Mouse (Mus musculus) embryonic facial prominence, embryonic 12.5 days (tissue): ENCODE data around the gene Card14. TPM values are rescaled to one million over a fixed set of nuclear protein-coding genes. Genes with fewer than 3 reads are reported as not detected.
A peak's percentile ranks its signal among the peaks of the same experiment; 100 is the strongest.
"Not testable (repeated sequence)": the region's sequence is repeated elsewhere in the genome, so short reads cannot be mapped to it uniquely, and the experiment has no call there.

Experiments used
- ATAC-seq: fragments of 200-750 bp; cut with Nextera tagmentation; 2 replicates; pipeline ENCODE4 v1.8.0; 2017; ENCODE audit not compliant: insufficient number of reproducible peaks, insufficient read depth, low FRiP score, low TSS enrichment
- H3K27ac ChIP-seq: fragments of 300-500 bp; sonication (generic); 2 replicates; pipeline ENCODE4 v1.5.1; 2016; ENCODE audit warnings: mild to moderate bottlenecking
- H3K27me3 ChIP-seq: fragments of 300-500 bp; sonication (generic); 2 replicates; pipeline ENCODE4 v1.6.1; 2016; ENCODE audit warnings: mild to moderate bottlenecking, moderate library complexity
- H3K36me3 ChIP-seq: fragments of 300-500 bp; sonication (generic); 2 replicates; pipeline ENCODE4 v1.6.1; 2016; ENCODE audit warnings: mild to moderate bottlenecking
- H3K4me1 ChIP-seq: fragments of 300-500 bp; sonication (generic); 2 replicates; pipeline ENCODE4 v1.6.1; 2016
- H3K4me2 ChIP-seq: fragments of 300-500 bp; sonication (generic); replicated peaks from 2 replicates; pipeline ENCODE4 v1.6.1; 2016; ENCODE audit warnings: mild to moderate bottlenecking, moderate library complexity
- H3K4me3 ChIP-seq: fragments of 300-500 bp; sonication (generic); 2 replicates; pipeline ENCODE4 v1.5.1; 2016; ENCODE audit warnings: mild to moderate bottlenecking
- H3K9ac ChIP-seq: fragments of 300-500 bp; sonication (generic); 2 replicates; pipeline ENCODE4 v1.6.1; 2016; ENCODE audit warnings: mild to moderate bottlenecking, moderate library complexity
- H3K9me3 ChIP-seq: fragments of 300-500 bp; sonication (generic); 2 replicates; pipeline ENCODE4 v1.6.1; 2016; ENCODE audit warnings: mild to moderate bottlenecking, moderate library complexity
- WGBS: fragments of 180-500 bp; shearing (Covaris S2); methylation state at CpG from one replicate; pipeline ENCODE4 v1.1.7; 2016; 5-methylcytosine and 5-hydroxymethylcytosine counted together
- polyA plus RNA-seq: library from polyadenylated mRNA; unstranded; fragments of >200 nt; fragmentation: Nextera tagmentation; extraction: Ambion mirVana; gene quantifications from 2 replicates; pipeline ENCODE4 v1.2.1, GENCODE M21; 2016

Card14 gene
- polyA plus RNA-seq, 1 experiment from 2014 or later: 0.52 TPM

GRCm38 (mm10) chr11:119281030-119281429 is 26.5 kb upstream of the Card14 start:
- no peak overlapping the region for H3K9ac ChIP-seq
- H3K27me3 ChIP-seq: no peaks in the 10 kb centered on the region
- peaks cover 47% of the 10 kb centered on the region for H3K36me3 ChIP-seq
- no peaks in the 10 kb centered on the region for H3K9me3 ChIP-seq
- no peak for ATAC-seq
- H3K4me2 ChIP-seq: no peak overlapping the region
- no peaks in the 10 kb centered on the region for H3K4me1 ChIP-seq
- no peak overlapping the region for H3K4me3 ChIP-seq
- no peak overlapping the region for H3K27ac ChIP-seq
- 82% methylated on average over 15 of the region's 15 CpGs for WGBS

GRCm38 (mm10) chr11:119285791-119286527 is 21.6 kb upstream of the Card14 start:
- WGBS: 61% methylated on average over 9 of the region's 9 CpGs

GRCm38 (mm10) chr11:119287207-119287992 is 20.2 kb upstream of the Card14 start:
- H3K4me1 ChIP-seq: no peaks in the 10 kb centered on the region
- H3K9ac ChIP-seq: no peak overlapping the region
- no peak for ATAC-seq
- H3K9me3 ChIP-seq: no peaks in the 10 kb centered on the region
- H3K36me3 ChIP-seq: peaks cover 78% of the 10 kb centered on the region
- no peak overlapping the region for H3K4me2 ChIP-seq
- WGBS: 87% methylated on average over 20 of the region's 20 CpGs
- H3K27me3 ChIP-seq: no peaks in the 10 kb centered on the region
- H3K27ac ChIP-seq: no peak overlapping the region
- no peak overlapping the region for H3K4me3 ChIP-seq

More at GRCm38 (mm10) chr11:119285791-119286527, 21.6 kb upstream of the Card14 start:
- Histone ChIP-seq H3K4me1 (no peaks in the 10 kb centered on the region), H3K27ac (no peak overlapping the region), H3K27me3 (no peaks in the 10 kb centered on the region), H3K4me3 (no peak overlapping the region), H3K9me3 (no peaks in the 10 kb centered on the region), H3K4me2 (no peak overlapping the region), H3K9ac (no peak overlapping the region), H3K36me3 (peaks cover 74% of the 10 kb centered on the region)
- peak; percentile 37; the same call in 1 of the 2 replicates for ATAC-seq

- ATAC-seq: not testable (repeated sequence)
These were observed 14.7 kb upstream of the Card14 start for GRCm38 (mm10) chr11:119292861-119293260.

GRCm38 (mm10) chr11:119297996-119298395 is 9.6 kb upstream of the Card14 start:
- Histone ChIP-seq H3K27me3 (no peaks in the 10 kb centered on the region), H3K4me2 (peak overlapping the region; percentile 81), H3K9me3 (no peaks in the 10 kb centered on the region), H3K4me1 (peaks cover 16% of the 10 kb centered on the region), H3K36me3 (peaks cover 54% of the 10 kb centered on the region), H3K27ac (no peak overlapping the region), H3K9ac (no peak overlapping the region), H3K4me3 (0 out of 2 replicates have a peak overlapping the region, but pooled peaks have one; percentile 99)
- no peak for ATAC-seq
- WGBS: 91% methylated on average over 6 of the region's 6 CpGs

More at GRCm38 (mm10) chr11:119292861-119293260, 14.7 kb upstream of the Card14 start:
- H3K4me1 ChIP-seq, H3K4me2 ChIP-seq, H3K9ac ChIP-seq, H3K27ac ChIP-seq, H3K9me3 ChIP-seq, H3K4me3 ChIP-seq, H3K27me3 ChIP-seq: not testable (repeated sequence)
- WGBS: 95% methylated on average over 8 of the region's 8 CpGs
- H3K36me3 ChIP-seq: peaks cover 96% of the 10 kb centered on the region

- 12% methylated on average over 7 of the region's 7 CpGs for WGBS
- Histone ChIP-seq H3K27ac (peak overlapping the region; percentile 93; the same call in 1 of the 2 replicates), H3K27me3 (no peaks in the 10 kb centered on the region), H3K4me1 (peaks cover 16% of the 10 kb centered on the region), H3K36me3 (peaks cover 44% of the 10 kb centered on the region), H3K9me3 (no peaks in the 10 kb centered on the region), H3K4me3 (peak overlapping the region; percentile 99), H3K4me2 (peak overlapping the region; percentile 81), H3K9ac (peak overlapping the region; percentile 96)
- no peak for ATAC-seq
These were observed 8.7 kb upstream of the Card14 start for GRCm38 (mm10) chr11:119298917-119299316.

GRCm38 (mm10) chr11:119299391-119300245 is 8.0 kb upstream of the Card14 start, which contains the start of gene Eif4a3:
Gene Eif4a3, minus strand, starts transcription at chr11:119300089.
- WGBS: under 1% methylated on average over 89 of the region's 89 CpGs
- peak; percentile 83 for ATAC-seq
- peak within 1 kb of the TSS; percentile 99 for H3K4me3 ChIP-seq
- peak within 1 kb of the TSS; percentile 81 for H3K4me2 ChIP-seq
- H3K27me3 ChIP-seq: no peaks in the 10 kb centered on the region
- no peaks in the 10 kb centered on the region for H3K9me3 ChIP-seq
- H3K9ac ChIP-seq: peak within 1 kb of the TSS; percentile 96
- peaks cover 16% of the 10 kb centered on the region for H3K4me1 ChIP-seq
- peaks cover 37% of the 10 kb centered on the region for H3K36me3 ChIP-seq
- H3K27ac ChIP-seq: peak within 1 kb of the TSS; percentile 93

- H3K4me1 ChIP-seq: peaks cover 16% of the 10 kb centered on the region
- H3K27ac ChIP-seq: peak overlapping the region; percentile 93
- no peaks in the 10 kb centered on the region for H3K27me3 ChIP-seq
- H3K9me3 ChIP-seq: no peaks in the 10 kb centered on the region
- peak overlapping the region; percentile 99 for H3K4me3 ChIP-seq
- H3K4me2 ChIP-seq: peak overlapping the region; percentile 81
- 2% methylated on average over 31 of the region's 31 CpGs for WGBS
- peak overlapping the region; percentile 96 for H3K9ac ChIP-seq
- ATAC-seq: no peak; the same call in 1 of the 2 replicates
- peaks cover 30% of the 10 kb centered on the region for H3K36me3 ChIP-seq
These were observed 7.2 kb upstream of the Card14 start for GRCm38 (mm10) chr11:119300246-119300935.

GRCm38 (mm10) chr11:119300986-119301385 is 6.6 kb upstream of the Card14 start:
- peaks cover 24% of the 10 kb centered on the region for H3K36me3 ChIP-seq
- H3K27me3 ChIP-seq: no peaks in the 10 kb centered on the region
- H3K9ac ChIP-seq: peak overlapping the region; percentile 96
- WGBS: 33% methylated on average over 2 of the region's 2 CpGs
- no peak for ATAC-seq
- peaks cover 16% of the 10 kb centered on the region for H3K4me1 ChIP-seq
- no peaks in the 10 kb centered on the region for H3K9me3 ChIP-seq
- peak overlapping the region; percentile 81 for H3K4me2 ChIP-seq
- no peak overlapping the region for H3K27ac ChIP-seq
- H3K4me3 ChIP-seq: no peak overlapping the region

GRCm38 (mm10) chr11:119304904-119305712 is 2.5 kb upstream of the Card14 start:
- WGBS: 40% methylated on average over 16 of the region's 16 CpGs
- H3K4me3 ChIP-seq: no peak overlapping the region
- H3K4me1 ChIP-seq: peaks cover 8% of the 10 kb centered on the region; the same call in 1 of the 2 replicates
- H3K9ac ChIP-seq: no peak overlapping the region
- no peak overlapping the region for H3K27ac ChIP-seq
- no peaks in the 10 kb centered on the region for H3K27me3 ChIP-seq
- no peaks in the 10 kb centered on the region for H3K9me3 ChIP-seq
- 0 out of 2 replicates have a peak, but pooled peaks have one; percentile 47 for ATAC-seq
- no peak overlapping the region for H3K4me2 ChIP-seq
- no peaks in the 10 kb centered on the region for H3K36me3 ChIP-seq
